Mouse (Mus musculus) limb, embryonic 13.5 days (tissue): ENCODE data around the gene Osbpl10. TPM values are rescaled to one million over a fixed set of nuclear protein-coding genes. Genes with fewer than 3 reads are reported as not detected.

ENCODE experiments used
- ATAC-seq: fragments of 200-750 bp; cut with Nextera tagmentation; 2 replicates; pipeline ENCODE4 v1.8.0; 2017; ENCODE audit warnings: low read depth, moderate number of reproducible peaks, moderate TSS enrichment; ENCODE audit not compliant: low FRiP score
- H3K27ac ChIP-seq: fragments of 300-500 bp; sonication (generic); 2 replicates; pipeline ENCODE4 v1.5.1; 2015; ENCODE audit warnings: inconsistent platforms, mild to moderate bottlenecking, moderate library complexity
- H3K27me3 ChIP-seq: fragments of 300-500 bp; sonication (generic); 2 replicates; pipeline ENCODE4 v1.6.1; 2015; ENCODE audit warnings: mild to moderate bottlenecking, inconsistent platforms
- H3K36me3 ChIP-seq: fragments of 300-500 bp; sonication (generic); 2 replicates; pipeline ENCODE4 v1.6.1; 2015; ENCODE audit warnings: inconsistent platforms, mild to moderate bottlenecking, moderate library complexity
- H3K4me1 ChIP-seq: fragments of 300-500 bp; sonication (generic); 2 replicates; pipeline ENCODE4 v1.6.1; 2015; ENCODE audit warnings: inconsistent platforms
- H3K4me2 ChIP-seq: fragments of 300-500 bp; sonication (generic); replicated peaks from 2 replicates; pipeline ENCODE4 v1.6.1; 2015; ENCODE audit warnings: inconsistent platforms, mild to moderate bottlenecking, moderate library complexity
- H3K4me3 ChIP-seq: fragments of 300-500 bp; sonication (generic); 2 replicates; pipeline ENCODE4 v1.5.1; 2015; ENCODE audit warnings: moderate library complexity, mild to moderate bottlenecking, inconsistent platforms
- H3K9ac ChIP-seq: fragments of 300-500 bp; sonication (generic); 2 replicates; pipeline ENCODE4 v1.6.1; 2015; ENCODE audit warnings: mild to moderate bottlenecking, inconsistent platforms
- H3K9me3 ChIP-seq: fragments of 300-500 bp; sonication (generic); 2 replicates; pipeline ENCODE4 v1.6.1; 2016; ENCODE audit warnings: inconsistent platforms
- WGBS: fragments of 180-500 bp; shearing (Covaris S2); methylation state at CpG from one replicate; pipeline ENCODE4 v1.1.7; 2015; 5-methylcytosine and 5-hydroxymethylcytosine counted together
- polyA plus RNA-seq: library from polyadenylated mRNA; unstranded; fragments of >200 nt; fragmentation: Nextera tagmentation; extraction: Ambion mirVana; gene quantifications from 2 replicates; pipeline ENCODE4 v1.2.1, GENCODE M21; 2015

Gene Osbpl10
- polyA plus RNA-seq, 1 experiment from 2014 or later = 2.8 TPM

GRCm38 (mm10) chr9:115053779-115054178 is 75.4 kb downstream of the Osbpl10 start:
- no peaks in the 10 kb centered on the region for H3K27me3 ChIP-seq
- no peak overlapping the region for H3K4me2 ChIP-seq
- H3K36me3 ChIP-seq = no peaks in the 10 kb centered on the region
- no peak for ATAC-seq
- H3K4me3 ChIP-seq = no peak overlapping the region
- 89% methylated on average over 14 of the region's 14 CpGs for WGBS
- H3K9me3 ChIP-seq = 0 out of 2 replicates have a peak, but pooled peaks cover 4% of the 10 kb centered on the region
- no peak overlapping the region for H3K9ac ChIP-seq
- H3K4me1 ChIP-seq = peaks cover 9% of the 10 kb centered on the region
- H3K27ac ChIP-seq = no peak overlapping the region

- H3K9me3 ChIP-seq = 0 out of 2 replicates have a peak, but pooled peaks cover 4% of the 10 kb centered on the region
- H3K4me3 ChIP-seq = no peak overlapping the region
- no peaks in the 10 kb centered on the region for H3K36me3 ChIP-seq
- no peaks in the 10 kb centered on the region for H3K27me3 ChIP-seq
- 87% methylated on average over 8 of the region's 8 CpGs for WGBS
- H3K4me2 ChIP-seq = no peak overlapping the region
- peaks cover 7% of the 10 kb centered on the region for H3K4me1 ChIP-seq
- no peak for ATAC-seq
- H3K27ac ChIP-seq = no peak overlapping the region
- no peak overlapping the region for H3K9ac ChIP-seq
Observed at GRCm38 (mm10) chr9:115055041-115055830, 76.9 kb downstream of the Osbpl10 start.

- H3K4me3 ChIP-seq = no peak overlapping the region
- no peak overlapping the region for H3K9ac ChIP-seq
- peaks cover 4% of the 10 kb centered on the region for H3K4me1 ChIP-seq
- H3K4me2 ChIP-seq = no peak overlapping the region
- peaks cover 10% of the 10 kb centered on the region; the same call in 1 of the 2 replicates for H3K36me3 ChIP-seq
- no peak for ATAC-seq
- no peak overlapping the region for H3K27ac ChIP-seq
- no peaks in the 10 kb centered on the region for H3K27me3 ChIP-seq
- H3K9me3 ChIP-seq = 0 out of 2 replicates have a peak, but pooled peaks cover 4% of the 10 kb centered on the region
- WGBS = 34% methylated on average over 5 of the region's 5 CpGs
Observed at GRCm38 (mm10) chr9:115058806-115059205, 80.4 kb downstream of the Osbpl10 start.

- Histone ChIP-seq H3K27me3 (no peaks in the 10 kb centered on the region), H3K4me1 (peaks cover 3% of the 10 kb centered on the region; the same call in 1 of the 2 replicates), H3K9me3 (peaks cover 9% of the 10 kb centered on the region), H3K4me3 (no peak overlapping the region), H3K27ac (no peak overlapping the region), H3K9ac (no peak overlapping the region), H3K4me2 (no peak overlapping the region), H3K36me3 (peaks cover 20% of the 10 kb centered on the region)
- ATAC-seq = no peak
- WGBS = 88% methylated on average over 1 of the region's 1 CpGs
Observed at GRCm38 (mm10) chr9:115064834-115065233, 86.5 kb downstream of the Osbpl10 start.

GRCm38 (mm10) chr9:115067071-115067470 is 88.7 kb downstream of the Osbpl10 start:
- no peak overlapping the region for H3K4me2 ChIP-seq
- H3K36me3 ChIP-seq = peaks cover 16% of the 10 kb centered on the region
- H3K9ac ChIP-seq = no peak overlapping the region
- no peak overlapping the region for H3K4me3 ChIP-seq
- ATAC-seq = no peak
- no peaks in the 10 kb centered on the region for H3K27me3 ChIP-seq
- no peak overlapping the region for H3K27ac ChIP-seq
- H3K9me3 ChIP-seq = peaks cover 9% of the 10 kb centered on the region
- peaks cover 3% of the 10 kb centered on the region; the same call in 1 of the 2 replicates for H3K4me1 ChIP-seq
- 72% methylated on average over 9 of the region's 9 CpGs for WGBS

GRCm38 (mm10) chr9:115075191-115075590 is 96.8 kb downstream of the Osbpl10 start:
- H3K4me3 ChIP-seq = no peak overlapping the region
- no peaks in the 10 kb centered on the region for H3K27me3 ChIP-seq
- H3K9ac ChIP-seq = no peak overlapping the region
- peaks cover 5% of the 10 kb centered on the region; the same call in 1 of the 2 replicates for H3K9me3 ChIP-seq
- no peaks in the 10 kb centered on the region for H3K4me1 ChIP-seq
- H3K27ac ChIP-seq = no peak overlapping the region
- 87% methylated on average over 4 of the region's 4 CpGs for WGBS
- 0 out of 2 replicates have a peak, but pooled peaks cover 4% of the 10 kb centered on the region for H3K36me3 ChIP-seq
- no peak for ATAC-seq
- no peak overlapping the region for H3K4me2 ChIP-seq

GRCm38 (mm10) chr9:115088295-115088993 is 110.1 kb downstream of the Osbpl10 start:
- H3K4me1 ChIP-seq = peaks cover 7% of the 10 kb centered on the region; the same call in 1 of the 2 replicates
- peak overlapping the region; percentile 30 for H3K4me2 ChIP-seq
- peaks cover 6% of the 10 kb centered on the region for H3K36me3 ChIP-seq
- H3K9ac ChIP-seq = no peak overlapping the region
- ATAC-seq = peak; percentile 91
- no peak overlapping the region for H3K27ac ChIP-seq
- 39% methylated on average over 16 of the region's 17 CpGs for WGBS
- H3K9me3 ChIP-seq = peaks cover 12% of the 10 kb centered on the region; the same call in 1 of the 2 replicates
- no peak overlapping the region for H3K4me3 ChIP-seq
- no peaks in the 10 kb centered on the region for H3K27me3 ChIP-seq

- 73% methylated on average over 5 of the region's 5 CpGs for WGBS
- H3K9me3 ChIP-seq = peaks cover 12% of the 10 kb centered on the region; the same call in 1 of the 2 replicates
- H3K27me3 ChIP-seq = no peaks in the 10 kb centered on the region
- H3K9ac ChIP-seq = no peak overlapping the region
- H3K27ac ChIP-seq = no peak overlapping the region
- no peak overlapping the region for H3K4me3 ChIP-seq
- H3K4me1 ChIP-seq = peaks cover 7% of the 10 kb centered on the region; the same call in 1 of the 2 replicates
- ATAC-seq = no peak
- H3K36me3 ChIP-seq = peaks cover 6% of the 10 kb centered on the region
- no peak overlapping the region for H3K4me2 ChIP-seq
Observed at GRCm38 (mm10) chr9:115089644-115090043, 111.3 kb downstream of the Osbpl10 start.

- ATAC-seq = peak; percentile 44; the same call in 1 of the 2 replicates
- Histone ChIP-seq H3K27ac (no peak overlapping the region), H3K27me3 (no peaks in the 10 kb centered on the region), H3K36me3 (no peaks in the 10 kb centered on the region; the same call in 1 of the 2 replicates), H3K9me3 (0 out of 2 replicates have a peak, but pooled peaks cover 8% of the 10 kb centered on the region), H3K4me1 (no peaks in the 10 kb centered on the region), H3K4me3 (no peak overlapping the region), H3K9ac (no peak overlapping the region), H3K4me2 (0 out of 2 replicates have a peak overlapping the region, but pooled peaks have one; percentile 1)
- 60% methylated on average over 10 of the region's 10 CpGs for WGBS
Observed at GRCm38 (mm10) chr9:115096481-115096880, 118.1 kb downstream of the Osbpl10 start.

- H3K27ac ChIP-seq = no peak overlapping the region
- no peak overlapping the region for H3K9ac ChIP-seq
- H3K27me3 ChIP-seq = no peaks in the 10 kb centered on the region
- no peak for ATAC-seq
- WGBS = 84% methylated on average over 4 of the region's 4 CpGs
- H3K4me3 ChIP-seq = no peak overlapping the region
- no peaks in the 10 kb centered on the region; the same call in 1 of the 2 replicates for H3K36me3 ChIP-seq
- 0 out of 2 replicates have a peak, but pooled peaks cover 8% of the 10 kb centered on the region for H3K9me3 ChIP-seq
- no peak overlapping the region for H3K4me2 ChIP-seq
- no peaks in the 10 kb centered on the region for H3K4me1 ChIP-seq
Observed at GRCm38 (mm10) chr9:115097340-115097739, 119.0 kb downstream of the Osbpl10 start.

GRCm38 (mm10) chr9:115100181-115100915 is 122.0 kb downstream of the Osbpl10 start:
- 85% methylated on average over 15 of the region's 15 CpGs for WGBS
- no peak overlapping the region for H3K4me2 ChIP-seq
- no peak for ATAC-seq
- no peaks in the 10 kb centered on the region for H3K36me3 ChIP-seq
- no peak overlapping the region for H3K9ac ChIP-seq
- no peaks in the 10 kb centered on the region for H3K9me3 ChIP-seq
- H3K4me1 ChIP-seq = no peaks in the 10 kb centered on the region
- H3K27ac ChIP-seq = no peak overlapping the region
- H3K4me3 ChIP-seq = no peak overlapping the region
- no peaks in the 10 kb centered on the region for H3K27me3 ChIP-seq
